Mouse (Mus musculus): Measurements from ENCODE around the gene Fcgr3. TPM values are rescaled to one million over a fixed set of nuclear protein-coding genes. Genes with fewer than 3 reads are reported as not detected.

The Fcgr3 gene
- polyA plus RNA-seq, 1 experiment from 2014 or later = 12.7 TPM

DNA sequence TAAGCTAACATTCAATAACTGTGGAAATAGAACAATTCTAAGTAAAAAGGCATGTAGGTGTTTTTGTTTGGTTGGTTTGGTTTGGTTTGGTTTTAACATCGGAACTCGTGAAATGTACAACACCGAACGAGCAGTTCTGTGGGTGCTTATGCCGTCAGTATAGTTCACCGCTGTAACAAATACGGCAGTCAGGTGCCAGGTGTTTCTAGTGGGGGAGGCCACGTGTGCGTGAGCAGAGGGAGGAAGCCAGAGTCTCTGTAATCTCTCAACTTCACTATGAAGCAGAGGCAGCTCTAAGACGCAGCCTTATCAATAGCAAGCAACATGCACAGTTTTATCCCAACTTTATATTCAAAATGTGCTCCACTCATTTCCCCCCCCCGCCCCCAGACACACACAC lies 29.1 kb downstream of the Fcgr3 start:
- Histone ChIP-seq H3K9ac (ENCODE audit: low read length) (no peak overlapping the region), H3K4me3 (ENCODE audit: low read length) (no peak overlapping the region), H3K27me3 (ENCODE audit: control insufficient read depth, insufficient read depth, low read depth, low read length) (peaks cover 5% of the 10 kb centered on the region; the same call in 1 of the 2 replicates), H3K27ac (ENCODE audit: low read length) (no peak overlapping the region), H3K4me1 (replicated peaks; ENCODE audit: control insufficient read depth, insufficient read depth, low read length) (peaks cover 9% of the 10 kb centered on the region; the same call in 1 of the 2 replicates), H3K36me3 (ENCODE audit: control insufficient read depth, insufficient read depth, low read length) (no peaks in the 10 kb centered on the region), H3K9me3 (ENCODE audit: control insufficient read depth, low read length) (no peaks in the 10 kb centered on the region), H3K4me2 (ENCODE audit: low read depth, low read length) (peak overlapping the region; percentile 7; the same call in 1 of the 2 replicates)
- 42% methylated on average over 11 of the region's 11 CpGs for WGBS
- ATAC-seq (ENCODE audit: low read depth) = no peak

DNA sequence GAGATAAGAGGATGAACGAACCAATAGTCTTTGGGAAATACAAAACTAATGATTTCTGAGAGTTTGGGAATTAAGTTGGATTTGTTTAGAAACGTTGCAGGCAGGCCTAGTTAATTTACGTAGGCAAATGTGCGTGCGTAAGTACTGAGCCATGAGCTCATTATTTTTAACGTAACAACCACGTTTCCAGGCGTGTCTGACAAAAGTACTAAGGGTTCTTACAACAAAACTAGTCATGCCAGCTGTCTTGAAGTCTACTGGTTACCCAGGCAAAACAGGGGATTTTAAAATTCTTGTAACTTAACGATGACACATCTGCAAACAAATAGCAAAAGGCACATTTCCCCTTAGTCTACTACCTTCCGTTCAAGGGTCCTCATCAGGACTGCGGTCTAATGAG lies 30.5 kb downstream of the Fcgr3 start:
- Histone ChIP-seq H3K9ac (ENCODE audit: low read length) (0 out of 2 replicates have a peak overlapping the region, but pooled peaks have one; percentile 13), H3K4me3 (ENCODE audit: low read length) (peak overlapping the region; percentile 58), H3K9me3 (ENCODE audit: control insufficient read depth, low read length) (no peaks in the 10 kb centered on the region), H3K4me2 (ENCODE audit: low read depth, low read length) (peak overlapping the region; percentile 88), H3K4me1 (replicated peaks; ENCODE audit: control insufficient read depth, insufficient read depth, low read length) (peaks cover 9% of the 10 kb centered on the region; the same call in 1 of the 2 replicates), H3K27ac (ENCODE audit: low read length) (no peak overlapping the region), H3K27me3 (ENCODE audit: control insufficient read depth, insufficient read depth, low read depth, low read length) (peaks cover 5% of the 10 kb centered on the region; the same call in 1 of the 2 replicates), H3K36me3 (ENCODE audit: control insufficient read depth, insufficient read depth, low read length) (no peaks in the 10 kb centered on the region)
- WGBS = 7% methylated on average over 11 of the region's 11 CpGs
- ATAC-seq (ENCODE audit: low read depth) = no peak

DNA sequence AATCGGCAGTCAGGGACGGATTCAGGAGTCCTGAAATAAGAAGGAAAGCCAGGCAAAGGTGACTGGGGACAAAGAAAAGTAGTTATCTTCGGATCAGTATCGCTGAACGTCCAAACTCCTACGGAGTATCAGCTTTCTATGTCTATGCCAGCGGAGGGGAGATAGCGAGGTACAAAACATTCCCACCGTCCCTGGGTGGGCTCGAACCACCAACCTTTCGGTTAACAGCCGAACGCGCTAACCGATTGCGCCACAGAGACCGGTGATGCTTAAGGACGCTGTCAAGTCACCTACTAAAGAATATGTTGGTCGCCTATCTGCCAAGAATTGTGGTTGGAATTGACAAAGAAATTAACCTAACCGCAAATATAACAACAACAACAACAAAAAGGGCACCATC lies 31.0 kb downstream of the Fcgr3 start:
- H3K9me3 ChIP-seq (ENCODE audit: control insufficient read depth, low read length) = no peaks in the 10 kb centered on the region
- H3K36me3 ChIP-seq (ENCODE audit: control insufficient read depth, insufficient read depth, low read length) = no peaks in the 10 kb centered on the region
- WGBS = under 1% methylated on average over 20 of the region's 20 CpGs
- peak overlapping the region; percentile 88 for H3K4me2 ChIP-seq (ENCODE audit: low read depth, low read length)
- peak; percentile 46; the same call in 1 of the 2 replicates for ATAC-seq (ENCODE audit: low read depth)
- H3K4me3 ChIP-seq (ENCODE audit: low read length) = peak overlapping the region; percentile 58
- H3K9ac ChIP-seq (ENCODE audit: low read length) = peak overlapping the region; percentile 44
- peaks cover 5% of the 10 kb centered on the region; the same call in 1 of the 2 replicates for H3K27me3 ChIP-seq (ENCODE audit: control insufficient read depth, insufficient read depth, low read depth, low read length)
- no peak overlapping the region for H3K27ac ChIP-seq (ENCODE audit: low read length)
- H3K4me1 ChIP-seq (replicated peaks; ENCODE audit: control insufficient read depth, insufficient read depth, low read length) = peaks cover 9% of the 10 kb centered on the region; the same call in 1 of the 2 replicates

DNA sequence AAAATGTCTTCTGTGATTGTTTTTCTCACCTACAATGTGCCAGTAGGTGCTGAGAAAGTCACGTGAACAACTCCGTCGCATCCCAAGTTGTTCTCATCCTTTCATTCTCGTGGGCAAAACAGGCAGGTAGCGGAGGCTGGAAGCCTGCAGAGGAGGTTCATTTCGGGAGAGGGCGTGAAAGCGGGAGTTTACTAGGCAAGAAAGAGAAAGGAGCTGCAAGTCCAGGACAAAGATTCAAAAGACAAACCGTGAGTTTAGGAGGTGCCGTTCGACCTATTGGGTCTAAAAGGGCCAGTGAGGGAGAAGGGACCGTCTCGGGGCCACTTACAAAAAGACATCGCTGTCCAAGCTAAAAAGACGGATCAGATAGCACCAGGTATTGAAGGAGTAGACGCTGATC lies 31.5 kb downstream of the Fcgr3 start:
- ATAC-seq (ENCODE audit: low read depth) = no peak
- Histone ChIP-seq H3K4me2 (ENCODE audit: low read depth, low read length) (peak overlapping the region; percentile 88), H3K4me3 (ENCODE audit: low read length) (peak overlapping the region; percentile 58), H3K27me3 (ENCODE audit: control insufficient read depth, insufficient read depth, low read depth, low read length) (peaks cover 5% of the 10 kb centered on the region; the same call in 1 of the 2 replicates), H3K36me3 (ENCODE audit: control insufficient read depth, insufficient read depth, low read length) (no peaks in the 10 kb centered on the region), H3K27ac (ENCODE audit: low read length) (no peak overlapping the region), H3K9me3 (ENCODE audit: control insufficient read depth, low read length) (no peaks in the 10 kb centered on the region), H3K4me1 (replicated peaks; ENCODE audit: control insufficient read depth, insufficient read depth, low read length) (peaks cover 9% of the 10 kb centered on the region; the same call in 1 of the 2 replicates), H3K9ac (ENCODE audit: low read length) (peak overlapping the region; percentile 44)
- under 1% methylated on average over 16 of the region's 16 CpGs for WGBS

DNA sequence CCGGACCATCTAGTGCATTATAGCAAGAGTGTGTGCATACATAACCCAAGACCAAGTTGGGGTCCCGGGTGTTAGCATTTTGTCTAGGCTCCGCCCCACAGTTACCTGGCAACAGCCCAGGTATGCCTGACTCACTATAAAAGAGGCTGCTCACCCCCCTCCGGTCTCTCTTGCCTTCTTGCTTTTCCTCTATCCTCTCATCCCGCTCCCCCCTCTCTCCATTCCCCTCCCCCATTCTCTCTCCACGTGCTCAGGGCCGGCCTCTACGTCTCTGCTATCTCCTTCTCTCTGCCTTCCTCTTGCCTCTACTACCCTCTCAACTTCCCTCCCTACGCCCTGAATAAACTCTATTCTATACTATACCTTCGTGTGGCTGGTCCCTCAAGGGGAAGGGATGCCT lies 32.0 kb downstream of the Fcgr3 start:
- Histone ChIP-seq H3K4me1 (replicated peaks; ENCODE audit: control insufficient read depth, insufficient read depth, low read length) (peaks cover 9% of the 10 kb centered on the region; the same call in 1 of the 2 replicates), H3K4me2 (ENCODE audit: low read depth, low read length) (peak overlapping the region; percentile 88), H3K36me3 (ENCODE audit: control insufficient read depth, insufficient read depth, low read length) (no peaks in the 10 kb centered on the region), H3K9me3 (ENCODE audit: control insufficient read depth, low read length) (no peaks in the 10 kb centered on the region), H3K4me3 (ENCODE audit: low read length) (peak overlapping the region; percentile 58), H3K27ac (ENCODE audit: low read length) (no peak overlapping the region), H3K27me3 (ENCODE audit: control insufficient read depth, insufficient read depth, low read depth, low read length) (peaks cover 5% of the 10 kb centered on the region; the same call in 1 of the 2 replicates), H3K9ac (ENCODE audit: low read length) (peak overlapping the region; percentile 44)
- WGBS = 3% methylated on average over 10 of the region's 10 CpGs
- no peak for ATAC-seq (ENCODE audit: low read depth)

DNA sequence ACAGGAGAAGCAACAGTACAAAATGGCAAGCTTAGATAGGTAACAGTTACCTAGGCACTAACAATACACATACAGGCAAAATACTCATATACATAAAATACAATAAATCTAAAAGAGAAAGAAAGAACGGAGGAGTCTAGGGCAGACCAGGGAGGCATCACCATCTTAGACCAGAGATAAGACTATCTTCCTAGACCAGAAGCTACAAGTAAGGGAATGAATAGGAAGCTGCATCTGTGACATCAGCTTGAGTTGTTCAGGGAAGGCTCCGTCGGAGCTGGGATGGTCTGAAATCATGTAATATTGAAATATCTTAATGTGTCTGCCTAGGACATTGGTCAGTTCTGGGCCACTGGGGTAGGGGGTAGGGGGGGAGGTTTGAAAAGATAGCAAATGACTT lies 33.0 kb downstream of the Fcgr3 start:
- no peak overlapping the region for H3K27ac ChIP-seq (ENCODE audit: low read length)
- H3K4me1 ChIP-seq (replicated peaks; ENCODE audit: control insufficient read depth, insufficient read depth, low read length) = peaks cover 9% of the 10 kb centered on the region; the same call in 1 of the 2 replicates
- WGBS = 85% methylated on average over 3 of the region's 3 CpGs
- H3K27me3 ChIP-seq (ENCODE audit: control insufficient read depth, insufficient read depth, low read depth, low read length) = peaks cover 5% of the 10 kb centered on the region; the same call in 1 of the 2 replicates
- H3K4me3 ChIP-seq (ENCODE audit: low read length) = no peak overlapping the region
- no peak for ATAC-seq (ENCODE audit: low read depth)
- H3K9me3 ChIP-seq (ENCODE audit: control insufficient read depth, low read length) = no peaks in the 10 kb centered on the region
- H3K4me2 ChIP-seq (ENCODE audit: low read depth, low read length) = no peak overlapping the region
- H3K9ac ChIP-seq (ENCODE audit: low read length) = no peak overlapping the region
- H3K36me3 ChIP-seq (ENCODE audit: control insufficient read depth, insufficient read depth, low read length) = no peaks in the 10 kb centered on the region

DNA sequence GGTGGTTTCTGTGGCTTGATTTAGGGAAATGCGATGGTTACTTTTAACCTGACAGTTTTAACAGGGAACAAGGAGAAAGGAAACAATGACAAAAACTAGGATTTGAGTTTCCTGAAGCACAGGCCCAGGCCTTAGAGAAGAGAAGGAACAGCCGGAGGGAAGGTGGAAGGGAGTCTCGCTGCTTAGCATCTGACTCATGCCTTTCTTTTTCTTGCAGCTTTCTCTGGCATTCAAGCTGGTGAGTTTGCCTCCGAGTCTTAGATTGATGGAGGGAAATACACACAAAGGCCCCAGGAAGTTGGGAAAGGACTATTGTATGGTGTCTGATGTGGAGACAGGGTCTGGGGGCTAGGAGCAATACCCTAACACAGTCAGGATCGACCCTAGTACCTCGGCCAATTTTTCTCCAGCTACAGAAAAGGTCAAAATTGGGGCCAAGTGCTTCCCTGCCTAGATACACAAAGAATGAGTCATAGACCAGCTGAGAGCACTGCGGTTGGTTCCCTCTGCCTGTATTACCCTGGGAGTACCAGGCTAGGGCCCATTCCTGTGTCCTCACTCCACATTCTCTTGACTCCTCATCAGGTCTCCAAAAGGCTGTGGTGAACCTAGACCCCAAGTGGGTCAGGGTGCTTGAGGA lies 45.3 kb downstream of the Fcgr3 start:
- no peaks in the 10 kb centered on the region for H3K27me3 ChIP-seq (ENCODE audit: control insufficient read depth, insufficient read depth, low read depth, low read length)
- no peak for ATAC-seq (ENCODE audit: low read depth)
- no peak overlapping the region for H3K27ac ChIP-seq (ENCODE audit: low read length)
- no peak overlapping the region for H3K4me2 ChIP-seq (ENCODE audit: low read depth, low read length)
- H3K9me3 ChIP-seq (ENCODE audit: control insufficient read depth, low read length) = no peaks in the 10 kb centered on the region; the same call in 1 of the 2 replicates
- H3K36me3 ChIP-seq (ENCODE audit: control insufficient read depth, insufficient read depth, low read length) = no peaks in the 10 kb centered on the region
- 56% methylated on average over 7 of the region's 7 CpGs for WGBS
- no peaks in the 10 kb centered on the region for H3K4me1 ChIP-seq (replicated peaks; ENCODE audit: control insufficient read depth, insufficient read depth, low read length)
- no peak overlapping the region for H3K4me3 ChIP-seq (ENCODE audit: low read length)
- H3K9ac ChIP-seq (ENCODE audit: low read length) = no peak overlapping the region

DNA sequence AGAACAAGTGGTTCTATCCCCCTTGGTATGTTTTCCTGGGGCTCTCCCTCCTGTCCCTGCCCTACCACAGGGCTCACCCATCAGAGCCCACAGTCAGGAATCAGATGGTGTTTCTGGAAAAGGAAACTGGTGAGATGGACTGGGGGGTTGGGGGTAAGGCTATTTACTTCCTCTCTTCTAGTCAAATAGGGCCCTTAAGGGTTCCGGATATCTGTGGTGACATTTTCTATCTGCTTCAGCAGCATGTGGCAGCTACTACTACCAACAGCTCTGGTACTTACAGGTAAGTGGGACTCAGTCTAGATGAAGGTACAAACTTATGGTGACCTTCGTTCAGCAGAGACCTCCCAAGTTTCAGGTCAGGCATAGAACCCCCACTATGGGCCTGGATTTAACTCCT lies 46.0 kb downstream of the Fcgr3 start, which contains the start of gene Fcgr4:
TSS of gene Fcgr4 (plus strand) at position 184 of the 400 bp plus-strand sequence.
- Histone ChIP-seq H3K4me2 (ENCODE audit: low read depth, low read length) (no peak within 1 kb of the TSS), H3K9me3 (ENCODE audit: control insufficient read depth, low read length) (no peaks in the 10 kb centered on the region; the same call in 1 of the 2 replicates), H3K4me1 (replicated peaks; ENCODE audit: control insufficient read depth, insufficient read depth, low read length) (no peaks in the 10 kb centered on the region), H3K36me3 (ENCODE audit: control insufficient read depth, insufficient read depth, low read length) (no peaks in the 10 kb centered on the region), H3K4me3 (ENCODE audit: low read length) (no peak within 1 kb of the TSS), H3K27me3 (ENCODE audit: control insufficient read depth, insufficient read depth, low read depth, low read length) (no peaks in the 10 kb centered on the region), H3K9ac (ENCODE audit: low read length) (no peak within 1 kb of the TSS), H3K27ac (ENCODE audit: low read length) (no peak within 1 kb of the TSS)
- no peak for ATAC-seq (ENCODE audit: low read depth)
- WGBS = 84% methylated on average over 2 of the region's 2 CpGs

DNA sequence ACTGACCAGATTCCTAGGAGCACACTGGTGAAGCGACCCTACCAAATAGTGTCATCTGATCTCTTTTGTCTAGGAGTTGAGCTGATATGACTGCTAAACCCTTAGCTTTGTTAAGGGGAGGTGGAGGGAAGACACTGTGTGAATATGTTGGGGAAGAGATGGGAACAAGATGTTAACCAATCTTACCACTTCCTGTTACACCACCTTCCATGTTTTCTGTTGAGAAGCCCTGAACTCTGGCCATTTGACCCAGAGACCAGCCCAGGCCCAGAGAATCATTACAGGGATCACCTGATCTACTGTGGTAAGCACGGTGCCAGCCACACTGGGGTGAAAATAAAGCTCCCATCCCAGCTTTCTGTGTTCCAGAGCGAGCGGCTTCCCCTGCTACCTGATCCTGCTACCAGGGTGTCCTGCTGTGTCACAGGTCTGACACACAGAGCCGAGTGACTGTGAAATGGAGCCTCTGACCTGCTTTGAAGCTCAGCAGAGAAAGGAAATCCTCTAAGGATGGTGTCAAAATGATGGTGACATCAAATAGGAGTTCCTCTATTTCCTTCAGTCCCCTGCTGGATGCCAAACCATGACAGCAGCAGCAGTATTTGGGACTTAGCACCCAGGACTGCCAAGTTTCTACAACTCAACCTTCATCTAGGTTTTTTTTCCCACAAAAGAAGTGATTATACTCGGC lies 47.1 kb downstream of the Fcgr3 start:
- H3K9ac ChIP-seq (ENCODE audit: low read length) = no peak overlapping the region
- no peaks in the 10 kb centered on the region for H3K27me3 ChIP-seq (ENCODE audit: control insufficient read depth, insufficient read depth, low read depth, low read length)
- no peaks in the 10 kb centered on the region; the same call in 1 of the 2 replicates for H3K9me3 ChIP-seq (ENCODE audit: control insufficient read depth, low read length)
- ATAC-seq (ENCODE audit: low read depth) = no peak
- H3K4me2 ChIP-seq (ENCODE audit: low read depth, low read length) = no peak overlapping the region
- H3K4me1 ChIP-seq (replicated peaks; ENCODE audit: control insufficient read depth, insufficient read depth, low read length) = no peaks in the 10 kb centered on the region
- H3K27ac ChIP-seq (ENCODE audit: low read length) = no peak overlapping the region
- WGBS = 38% methylated on average over 6 of the region's 6 CpGs
- no peak overlapping the region for H3K4me3 ChIP-seq (ENCODE audit: low read length)
- no peaks in the 10 kb centered on the region for H3K36me3 ChIP-seq (ENCODE audit: control insufficient read depth, insufficient read depth, low read length)

Measured in lung, embryonic 16.5 days (tissue).